Mouse (Mus musculus): Measurements from ENCODE around the gene Unc13a.

DNA sequence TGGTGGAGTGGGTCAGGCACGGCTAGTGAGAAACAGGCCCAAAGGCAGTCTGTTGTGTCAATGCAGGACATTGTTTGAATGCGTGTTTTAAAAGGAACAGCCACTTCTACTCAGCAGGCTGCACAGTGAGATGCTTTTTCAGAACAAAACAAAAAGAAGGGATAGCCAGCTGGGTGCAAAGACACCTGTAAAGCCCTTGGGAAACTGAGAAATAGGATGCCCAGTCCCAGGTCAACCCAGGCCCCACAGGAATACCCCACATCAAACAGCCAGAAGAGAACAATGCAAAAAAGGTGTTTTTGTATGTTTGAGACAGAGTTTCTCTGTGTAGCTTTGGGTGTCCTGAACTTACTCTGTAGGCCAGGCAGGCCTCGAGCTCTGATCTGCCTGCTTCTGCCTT lies 82.8 kb downstream of the Unc13a start:
- TF ChIP-seq POLR2A (IDR thresholded peaks at IDR 0.05; ENCODE audit: low read depth, low read length) (no peak), CTCF (IDR thresholded peaks at IDR 0.05; ENCODE audit: extremely low read depth, insufficient read depth, insufficient read length, insufficient replicate concordance) (no peak)
